Mouse (Mus musculus): Measurements from ENCODE around the gene Wdr17.

DNA sequence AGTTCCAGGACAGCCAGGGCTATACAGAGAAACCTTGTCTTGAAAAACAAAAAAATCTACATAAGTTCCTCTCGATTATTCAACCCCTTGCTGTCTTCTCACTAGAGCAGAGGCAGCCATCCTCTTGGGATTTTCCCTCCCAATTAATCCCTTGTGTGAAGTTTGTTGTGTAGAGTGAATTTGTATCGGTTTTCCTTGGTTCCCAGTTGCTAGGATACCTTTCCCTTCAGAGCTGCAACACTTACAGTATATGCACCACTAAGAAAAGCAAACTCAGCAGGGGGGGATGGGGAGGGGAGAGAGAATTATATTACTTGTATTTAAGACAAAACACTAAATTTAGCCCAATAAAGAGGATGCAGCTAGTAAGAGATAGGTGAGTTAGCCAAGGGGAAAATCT, 290.9 kb downstream of the Wdr17 start:
- TF ChIP-seq CHD2 (IDR thresholded peaks at IDR 0.05; ENCODE audit: low read depth, low read length) (no peak), MAFK (IDR thresholded peaks at IDR 0.05; ENCODE audit: insufficient read depth, low read depth, low read length) (no peak), ZC3H11A (IDR thresholded peaks at IDR 0.05; ENCODE audit: borderline replicate concordance, low read depth, low read length) (no peak), HCFC1 (IDR thresholded peaks at IDR 0.05; ENCODE audit: borderline replicate concordance, insufficient read depth, low read length) (no peak), ZNF384 (IDR thresholded peaks at IDR 0.05; ENCODE audit: low read depth, low read length) (no peak)

All from ES-E14 (cell line).